Mouse (Mus musculus) midbrain, embryonic 10.5 days (tissue): Measurements from ENCODE around the gene Fam169b. TPM values are rescaled to one million over a fixed set of nuclear protein-coding genes. Genes with fewer than 3 reads are reported as not detected.

ENCODE experiments used
- DNase-seq: peaks from one replicate; pipeline ENCODE4 v3.0.0-alpha.2; 2017; ENCODE audit warnings: low spot score
- H3K27ac ChIP-seq: fragments of 300-500 bp; sonication (generic); replicated peaks from 2 replicates; pipeline ENCODE4 v1.5.1; 2016; ENCODE audit warnings: mild to moderate bottlenecking
- H3K27me3 ChIP-seq: fragments of 300-500 bp; sonication (generic); 2 replicates; pipeline ENCODE4 v1.6.1; 2016; ENCODE audit warnings: low read depth, mild to moderate bottlenecking; ENCODE audit not compliant: poor library complexity, severe bottlenecking
- H3K36me3 ChIP-seq: fragments of 300-500 bp; sonication (generic); 2 replicates; pipeline ENCODE4 v1.6.1; 2016; ENCODE audit warnings: mild to moderate bottlenecking, moderate library complexity
- H3K4me1 ChIP-seq: fragments of 300-500 bp; sonication (generic); 2 replicates; pipeline ENCODE4 v1.6.1; 2016
- H3K4me3 ChIP-seq: fragments of 300-500 bp; sonication (generic); 2 replicates; pipeline ENCODE4 v1.5.1; 2016; ENCODE audit warnings: mild to moderate bottlenecking, moderate library complexity
- H3K9me3 ChIP-seq: fragments of 300-500 bp; sonication (generic); replicated peaks from 2 replicates; pipeline ENCODE4 v1.6.1; 2016; ENCODE audit warnings: mild to moderate bottlenecking
- WGBS: fragments of 180-500 bp; shearing (Covaris S2); methylation state at CpG from one replicate; pipeline ENCODE4 v1.1.7; 2016; 5-methylcytosine and 5-hydroxymethylcytosine counted together
- polyA plus RNA-seq: library from polyadenylated mRNA; unstranded; fragments of >200 nt; fragmentation: Nextera tagmentation; extraction: Ambion mirVana; gene quantifications from 2 replicates; pipeline ENCODE4 v1.2.1, GENCODE M21; 2016

The Fam169b gene
- polyA plus RNA-seq: 0.26 and 0.30 TPM in 2 replicates

DNA sequence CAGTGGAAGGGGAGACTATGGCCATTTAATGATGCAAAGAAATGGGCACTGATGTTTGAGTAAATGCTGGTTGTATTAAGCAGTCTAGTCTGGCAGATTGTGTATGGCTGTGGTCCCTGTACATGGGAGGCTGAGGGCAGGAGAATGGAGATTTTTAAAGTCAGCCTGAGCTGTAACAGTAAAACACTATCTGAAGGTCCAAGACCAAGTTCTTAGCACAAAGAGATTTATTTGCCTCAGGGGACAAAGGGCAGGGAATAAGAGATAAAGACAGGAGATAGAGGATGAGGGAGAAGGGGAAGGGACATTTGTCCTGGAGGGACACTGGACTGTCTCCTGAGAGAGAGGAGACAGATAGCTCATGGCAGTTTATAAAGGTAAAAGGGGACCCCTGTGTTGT is at the start of gene Fam169b:
Gene Fam169b (plus strand): TSS at position 325 of the 400 bp plus-strand sequence.
- Histone ChIP-seq H3K27ac (no peak within 1 kb of the TSS), H3K4me3 (no peak within 1 kb of the TSS), H3K4me1 (peaks cover 15% of the 10 kb centered on the region), H3K9me3 (no peaks in the 10 kb centered on the region), H3K27me3 (peaks cover 48% of the 10 kb centered on the region), H3K36me3 (no peaks in the 10 kb centered on the region)
- DNase-seq: no peak

DNA sequence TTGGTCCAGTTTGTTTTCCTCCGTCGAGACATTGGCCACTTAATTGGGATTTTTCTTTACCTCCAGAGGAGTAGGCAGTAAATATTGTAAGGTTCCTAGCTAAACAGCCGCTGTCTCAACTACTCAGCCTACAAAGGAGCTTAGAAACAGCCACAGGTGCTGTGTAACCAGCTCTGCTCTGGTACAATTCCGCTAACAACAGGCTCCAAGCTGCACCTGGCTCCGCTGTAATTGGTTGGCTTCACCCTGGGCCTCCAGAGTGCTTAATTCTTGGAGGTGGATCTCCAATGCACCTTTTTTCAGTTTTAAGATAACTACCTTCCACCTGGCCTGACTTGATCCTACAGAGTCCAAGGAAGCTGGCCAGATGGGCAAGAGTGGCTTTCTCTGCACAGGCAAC is 49.6 kb upstream of the Fam169b start:
- peaks cover 26% of the 10 kb centered on the region for H3K4me1 ChIP-seq
- peaks cover 92% of the 10 kb centered on the region for H3K36me3 ChIP-seq
- H3K27me3 ChIP-seq: no peaks in the 10 kb centered on the region
- H3K9me3 ChIP-seq: no peaks in the 10 kb centered on the region
- DNase-seq: no peak
- no peak overlapping the region for H3K4me3 ChIP-seq
- no peak overlapping the region for H3K27ac ChIP-seq
- 95% methylated on average over 5 of the region's 5 CpGs for WGBS

DNA sequence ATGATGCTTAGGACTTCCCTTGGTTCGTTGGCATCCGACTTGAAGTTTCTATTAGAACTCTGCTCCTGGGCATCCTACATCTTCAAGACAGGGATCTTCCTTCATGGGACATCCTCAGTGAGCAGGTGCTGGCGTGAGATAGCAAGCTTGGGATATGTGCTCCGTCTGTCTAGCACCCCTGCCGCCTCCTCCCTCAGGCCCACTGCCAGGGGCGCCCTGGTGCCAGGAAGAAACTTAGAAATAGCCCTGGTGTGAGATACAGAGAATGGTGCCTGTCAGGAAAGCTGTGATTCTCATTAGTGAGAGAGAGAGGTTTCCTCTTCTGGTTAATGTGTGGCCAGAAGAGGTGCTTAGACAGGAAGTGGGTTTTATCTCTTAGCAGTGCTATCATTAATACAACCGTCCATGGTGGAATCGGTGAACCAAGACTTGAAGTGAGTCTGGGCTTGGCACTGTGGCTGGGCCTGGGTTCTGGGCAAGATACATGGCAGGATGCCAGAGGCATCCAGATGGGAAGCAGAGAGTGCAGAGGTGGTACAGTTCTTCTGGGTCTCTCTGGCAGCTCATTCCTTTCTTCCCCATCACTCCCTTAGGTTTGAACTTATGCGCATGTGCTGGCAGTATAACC is 48.1 kb upstream of the Fam169b start:
- H3K4me3 ChIP-seq: no peak overlapping the region
- H3K27ac ChIP-seq: no peak overlapping the region
- 94% methylated on average over 9 of the region's 9 CpGs for WGBS
- H3K9me3 ChIP-seq: no peaks in the 10 kb centered on the region
- H3K27me3 ChIP-seq: no peaks in the 10 kb centered on the region
- no peak for DNase-seq
- peaks cover 90% of the 10 kb centered on the region for H3K36me3 ChIP-seq
- peaks cover 28% of the 10 kb centered on the region for H3K4me1 ChIP-seq

- Histone ChIP-seq H3K36me3 (peaks cover 90% of the 10 kb centered on the region), H3K4me3 (no peak overlapping the region), H3K9me3 (no peaks in the 10 kb centered on the region), H3K4me1 (peaks cover 28% of the 10 kb centered on the region), H3K27me3 (no peaks in the 10 kb centered on the region), H3K27ac (no peak overlapping the region; the same call in 1 of the 2 replicates)
- 82% methylated on average over 11 of the region's 11 CpGs for WGBS
- DNase-seq: no peak
Measured at GRCm38 (mm10) chr7:68227021-68227420, 46.6 kb upstream of the Fam169b start.

DNA sequence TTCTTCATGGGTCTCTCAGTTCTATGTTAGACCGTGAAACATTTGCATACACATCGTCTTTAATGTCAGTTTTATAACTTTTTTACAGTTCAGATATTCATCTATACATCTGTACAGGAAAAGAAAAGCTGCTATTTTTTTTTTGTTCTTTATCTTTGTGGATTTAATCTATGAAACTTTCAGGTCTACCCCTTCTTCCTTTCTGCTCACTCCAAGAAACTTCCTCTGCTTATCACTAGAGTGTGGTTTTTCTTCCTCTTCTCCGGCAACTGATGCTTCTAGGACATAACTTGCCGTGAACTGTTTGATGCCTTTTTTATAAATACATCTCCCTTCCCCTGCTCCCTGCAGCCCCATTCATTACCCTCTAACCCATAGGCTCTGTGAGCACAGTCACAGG is 46.0 kb upstream of the Fam169b start:
- peaks cover 30% of the 10 kb centered on the region for H3K4me1 ChIP-seq
- peaks cover 84% of the 10 kb centered on the region for H3K36me3 ChIP-seq
- H3K27ac ChIP-seq: peak overlapping the region; percentile 30; the same call in 1 of the 2 replicates
- no peak for DNase-seq
- H3K27me3 ChIP-seq: no peaks in the 10 kb centered on the region
- 90% methylated on average over 4 of the region's 4 CpGs for WGBS
- no peak overlapping the region for H3K4me3 ChIP-seq
- no peaks in the 10 kb centered on the region for H3K9me3 ChIP-seq

- no peak overlapping the region for H3K4me3 ChIP-seq
- H3K9me3 ChIP-seq: no peaks in the 10 kb centered on the region
- peaks cover 30% of the 10 kb centered on the region for H3K4me1 ChIP-seq
- no peak for DNase-seq
- 49% methylated on average over 6 of the region's 6 CpGs for WGBS
- peaks cover 75% of the 10 kb centered on the region for H3K36me3 ChIP-seq
- peak overlapping the region; percentile 46; the same call in 1 of the 2 replicates for H3K27ac ChIP-seq
- H3K27me3 ChIP-seq: no peaks in the 10 kb centered on the region
Measured at GRCm38 (mm10) chr7:68228491-68228890, 45.1 kb upstream of the Fam169b start.

DNA sequence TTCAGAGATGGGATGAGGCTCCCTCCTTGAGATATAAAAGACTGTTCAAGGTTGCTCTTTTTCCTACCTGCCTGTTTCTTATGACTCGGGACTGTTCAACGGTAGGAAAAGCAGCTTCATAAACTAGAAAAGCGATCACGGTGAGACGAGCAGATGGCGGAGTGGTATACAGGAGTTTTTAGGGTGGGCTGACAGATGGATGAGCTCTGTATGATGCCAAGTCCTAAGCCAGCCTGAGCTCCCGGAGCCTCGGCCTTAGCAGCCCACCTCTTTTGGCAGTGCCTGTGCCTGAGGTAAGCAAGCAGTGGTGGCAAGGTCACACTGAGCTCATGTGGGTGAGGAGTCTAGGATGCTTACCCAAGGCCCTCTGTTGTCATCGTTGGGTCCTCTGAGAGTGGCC is 42.8 kb upstream of the Fam169b start:
- no peak overlapping the region for H3K4me3 ChIP-seq
- H3K36me3 ChIP-seq: peaks cover 52% of the 10 kb centered on the region
- no peak overlapping the region for H3K27ac ChIP-seq
- H3K9me3 ChIP-seq: no peaks in the 10 kb centered on the region
- DNase-seq: no peak
- H3K4me1 ChIP-seq: peaks cover 36% of the 10 kb centered on the region
- H3K27me3 ChIP-seq: no peaks in the 10 kb centered on the region
- WGBS: 95% methylated on average over 9 of the region's 9 CpGs

DNA sequence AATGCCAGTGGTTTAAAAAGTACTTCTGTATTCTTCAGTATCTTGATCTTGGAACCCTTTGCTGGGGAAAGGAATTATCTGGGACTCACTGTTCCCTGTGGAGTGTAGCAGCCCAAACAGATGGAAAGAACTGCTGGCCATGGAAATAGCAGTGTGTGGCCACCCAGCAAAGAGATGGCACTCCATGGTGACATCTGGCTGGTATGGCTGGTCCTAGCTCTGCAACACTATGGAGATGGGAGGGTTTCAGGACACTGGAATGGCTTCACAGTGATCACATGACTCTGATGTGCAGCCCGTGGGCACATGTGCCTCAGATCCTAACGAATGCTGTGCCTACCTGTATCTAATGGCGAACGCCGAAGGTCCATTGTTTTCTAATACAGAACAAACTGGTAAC is 41.1 kb upstream of the Fam169b start:
- H3K4me1 ChIP-seq: peaks cover 34% of the 10 kb centered on the region
- peaks cover 35% of the 10 kb centered on the region for H3K36me3 ChIP-seq
- H3K27ac ChIP-seq: no peak overlapping the region
- no peaks in the 10 kb centered on the region for H3K9me3 ChIP-seq
- no peaks in the 10 kb centered on the region for H3K27me3 ChIP-seq
- no peak overlapping the region for H3K4me3 ChIP-seq
- DNase-seq: no peak
- WGBS: 89% methylated on average over 5 of the region's 5 CpGs

- DNase-seq: peak; percentile 66
- Histone ChIP-seq H3K4me1 (peaks cover 25% of the 10 kb centered on the region), H3K27me3 (no peaks in the 10 kb centered on the region), H3K9me3 (no peaks in the 10 kb centered on the region), H3K4me3 (no peak overlapping the region), H3K36me3 (peaks cover 26% of the 10 kb centered on the region), H3K27ac (peak overlapping the region; percentile 6)
- 30% methylated on average over 13 of the region's 13 CpGs for WGBS
Measured at GRCm38 (mm10) chr7:68233619-68234223, 39.9 kb upstream of the Fam169b start.

GRCm38 (mm10) chr7:68236817-68237216 is 36.8 kb upstream of the Fam169b start:
- DNase-seq: no peak
- 88% methylated on average over 8 of the region's 8 CpGs for WGBS
- Histone ChIP-seq H3K4me3 (no peak overlapping the region), H3K9me3 (no peaks in the 10 kb centered on the region), H3K27me3 (no peaks in the 10 kb centered on the region), H3K4me1 (peaks cover 28% of the 10 kb centered on the region), H3K27ac (no peak overlapping the region), H3K36me3 (peaks cover under 1% of the 10 kb centered on the region)

DNA sequence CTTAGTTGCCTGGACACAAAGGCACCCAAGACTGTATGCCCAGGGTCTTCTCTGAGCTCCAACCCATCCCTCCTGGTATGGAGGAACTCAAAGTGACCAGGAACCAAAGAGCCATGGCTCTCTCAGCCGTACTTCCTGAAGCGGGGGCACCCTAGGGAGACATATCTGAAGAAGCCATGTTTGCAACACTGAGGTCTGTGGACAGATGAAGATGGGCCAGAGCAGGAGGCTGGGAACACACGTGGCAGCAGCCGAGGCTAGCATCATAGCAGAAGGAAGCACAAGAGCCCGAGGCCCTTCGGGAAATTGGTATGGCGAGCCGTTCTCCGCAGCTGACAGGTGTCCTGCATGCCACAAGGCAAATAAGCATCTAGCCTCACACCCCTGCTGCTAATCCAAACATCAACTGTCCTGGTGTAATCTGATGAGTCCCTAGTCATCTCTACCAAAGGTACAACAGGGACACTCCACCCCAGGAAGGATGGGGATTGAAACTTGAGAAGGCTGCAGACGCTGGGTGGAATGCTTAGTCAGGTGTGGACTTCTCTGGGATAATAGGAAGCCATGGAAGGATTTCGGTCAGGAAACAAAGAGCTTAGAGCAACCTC is 34.3 kb upstream of the Fam169b start:
- Histone ChIP-seq H3K4me3 (no peak overlapping the region), H3K27me3 (no peaks in the 10 kb centered on the region), H3K36me3 (no peaks in the 10 kb centered on the region), H3K9me3 (no peaks in the 10 kb centered on the region), H3K4me1 (peaks cover 10% of the 10 kb centered on the region), H3K27ac (no peak overlapping the region)
- no peak for DNase-seq
- WGBS: 65% methylated on average over 11 of the region's 11 CpGs

- Histone ChIP-seq H3K36me3 (no peaks in the 10 kb centered on the region), H3K4me1 (peaks cover 10% of the 10 kb centered on the region), H3K4me3 (no peak overlapping the region), H3K27ac (no peak overlapping the region), H3K27me3 (no peaks in the 10 kb centered on the region), H3K9me3 (no peaks in the 10 kb centered on the region)
- no peak for DNase-seq
- WGBS: 89% methylated on average over 9 of the region's 9 CpGs
Measured at GRCm38 (mm10) chr7:68241205-68241604, 32.4 kb upstream of the Fam169b start.

- Histone ChIP-seq H3K4me3 (no peak overlapping the region), H3K9me3 (0 out of 2 replicates have a peak, but pooled peaks cover 5% of the 10 kb centered on the region), H3K27me3 (no peaks in the 10 kb centered on the region), H3K27ac (no peak overlapping the region), H3K4me1 (no peaks in the 10 kb centered on the region), H3K36me3 (no peaks in the 10 kb centered on the region)
- DNase-seq: no peak
- 48% methylated on average over 4 of the region's 4 CpGs for WGBS
Measured at GRCm38 (mm10) chr7:68245681-68246080, 28.0 kb upstream of the Fam169b start.
